Mouse (Mus musculus) E14TG2a.4 (cell line): ENCODE results near the gene Trak2.
"Not testable (repeated sequence)": the region's sequence is repeated elsewhere in the genome, so short reads cannot be mapped to it uniquely, and the experiment has no call there.

Experiments
- H3K27me3 ChIP-seq: 2 replicates; pipeline ENCODE4 v1.6.1; 2014; ENCODE audit warnings: low read length, control low read depth; ENCODE audit not compliant: insufficient read depth
- H3K36me3 ChIP-seq: 2 replicates; pipeline ENCODE4 v1.6.1; 2014; ENCODE audit warnings: low read length, control low read depth; ENCODE audit not compliant: insufficient read depth
- H3K4me1 ChIP-seq: replicated peaks from 2 replicates; pipeline ENCODE4 v1.6.1; 2014; ENCODE audit warnings: low read depth, low read length, control low read depth
- H3K4me3 ChIP-seq: replicated peaks from 2 replicates; pipeline ENCODE4 v1.5.1; 2014; ENCODE audit warnings: mild to moderate bottlenecking, low read length
- H3K9me3 ChIP-seq: 2 replicates; pipeline ENCODE4 v1.6.1; 2014; ENCODE audit warnings: low read length, control low read depth
- CTCF ChIP-seq: conservative IDR thresholded peaks from 2 replicates; pipeline ENCODE4 v1.5.1; 2014; ENCODE audit warnings: low read length
- NANOG ChIP-seq: IDR thresholded peaks from 2 replicates; pipeline ENCODE4 v1.6.1; 2014; ENCODE audit warnings: borderline replicate concordance, low read length, mixed read lengths
- POU5F1 ChIP-seq: IDR thresholded peaks from 2 replicates; pipeline ENCODE4 v1.6.1; 2014; ENCODE audit warnings: low read length, borderline replicate concordance

Gene Trak2

DNA sequence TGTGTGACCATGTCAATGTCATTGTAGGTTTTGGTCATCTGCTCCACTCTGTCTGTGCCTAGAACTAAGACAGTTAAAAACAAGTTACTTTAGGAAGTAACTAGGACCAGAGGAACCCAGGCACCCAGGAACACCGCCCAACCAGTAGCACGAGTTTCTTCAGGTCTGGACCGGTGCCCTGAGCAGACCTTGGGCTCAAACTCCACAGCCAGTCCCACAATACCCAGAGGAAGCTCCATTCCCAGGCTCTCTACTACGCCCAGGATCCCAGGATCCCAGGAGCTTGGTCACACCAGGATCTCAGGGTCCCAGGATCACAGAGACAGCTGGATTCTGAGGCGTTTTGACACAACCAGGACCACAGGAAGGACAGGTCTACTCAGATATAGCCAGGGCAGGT is 46.6 kb downstream of the Trak2 start:
- Histone ChIP-seq H3K27me3 (no peaks in the 10 kb centered on the region), H3K4me1 (no peaks in the 10 kb centered on the region), H3K4me3 (no peak overlapping the region), H3K9me3 (no peaks in the 10 kb centered on the region), H3K36me3 (peaks cover 14% of the 10 kb centered on the region)
- TF ChIP-seq NANOG (no peak), POU5F1 (no peak), CTCF (no peak)

DNA sequence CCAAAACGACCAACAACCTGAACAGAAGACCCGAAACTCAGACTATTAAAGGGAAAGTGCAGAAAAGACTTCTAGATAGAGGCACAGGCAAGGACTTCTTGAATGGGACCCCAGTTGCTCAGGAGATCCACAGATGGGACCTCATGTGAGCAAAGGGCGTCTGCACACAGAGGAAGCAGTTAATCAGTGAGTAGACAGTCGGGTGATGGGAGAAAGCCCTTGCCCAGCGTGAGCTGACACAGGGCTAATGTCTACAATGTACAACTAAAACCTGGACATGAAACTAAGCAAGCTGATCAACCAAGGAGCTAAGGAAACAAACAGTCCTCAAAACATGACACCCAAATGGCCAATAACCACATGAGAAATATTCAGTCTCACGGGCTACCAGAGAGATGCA is 55.7 kb downstream of the Trak2 start:
- no peak for TF ChIP-seq NANOG
- H3K4me3 ChIP-seq = no peak overlapping the region
- no peaks in the 10 kb centered on the region for H3K27me3 ChIP-seq
- H3K4me1 ChIP-seq = peaks cover 16% of the 10 kb centered on the region
- H3K9me3 ChIP-seq = no peaks in the 10 kb centered on the region
- peaks cover 91% of the 10 kb centered on the region for H3K36me3 ChIP-seq

DNA sequence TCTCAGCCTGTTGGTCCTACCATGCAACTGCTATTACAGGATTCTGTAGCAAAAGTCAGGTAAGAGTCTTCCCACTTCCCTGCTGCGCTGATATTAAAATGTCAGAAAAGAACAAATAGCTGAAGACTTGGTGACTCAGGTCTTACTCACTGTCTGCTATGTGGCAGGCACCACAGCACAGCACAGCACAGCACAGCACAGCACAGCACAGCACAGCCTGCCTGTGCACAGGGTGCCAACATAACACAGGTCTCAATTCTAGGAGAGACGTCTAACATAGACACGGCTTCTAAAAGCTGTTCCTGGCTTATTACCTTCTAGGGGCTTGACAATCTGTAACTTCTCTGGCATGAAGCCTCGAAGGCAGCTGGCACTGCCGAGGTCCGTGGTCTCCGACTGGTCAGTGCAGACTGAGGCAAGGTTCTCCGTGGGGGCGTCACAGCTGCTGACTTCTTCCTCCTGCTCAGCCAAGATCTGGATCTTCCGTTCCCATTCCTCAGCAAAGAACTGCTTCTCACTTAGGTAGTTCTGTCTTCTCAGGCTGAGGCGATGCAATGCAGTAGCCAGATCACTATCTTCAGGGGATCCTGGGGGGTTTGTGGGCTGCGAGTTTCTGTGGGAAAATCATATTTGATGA is 63.5 kb downstream of the Trak2 start:
- Histone ChIP-seq H3K4me3 (no peak overlapping the region), H3K36me3 (peaks cover 88% of the 10 kb centered on the region), H3K27me3 (no peaks in the 10 kb centered on the region), H3K4me1 (no peaks in the 10 kb centered on the region), H3K9me3 (no peaks in the 10 kb centered on the region)
- TF ChIP-seq NANOG (no peak), POU5F1 (no peak), CTCF (no peak)

DNA sequence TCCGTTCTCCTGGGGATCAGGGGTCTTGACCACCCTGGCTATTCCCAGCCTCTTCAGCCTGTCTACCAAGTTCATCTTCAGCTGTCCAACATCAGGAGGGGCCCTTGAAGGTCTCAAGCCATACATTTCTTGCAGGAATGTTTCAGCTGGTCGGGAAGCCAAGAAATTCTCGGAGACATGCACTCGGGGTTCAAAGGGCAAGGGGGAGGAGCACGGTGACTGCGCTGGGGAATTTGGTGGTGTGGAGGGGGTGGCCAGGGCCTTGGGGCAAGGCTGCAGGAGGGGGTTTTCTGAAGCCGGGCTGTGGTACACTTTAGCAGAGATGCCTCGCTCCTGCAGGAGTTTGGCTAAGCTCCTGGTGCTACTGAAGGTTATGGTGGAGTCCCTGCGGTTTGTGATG is 69.5 kb downstream of the Trak2 start:
- H3K36me3 ChIP-seq = peaks cover 61% of the 10 kb centered on the region
- H3K4me3 ChIP-seq = no peak overlapping the region
- TF ChIP-seq POU5F1 (no peak), CTCF (no peak), NANOG (no peak)
- H3K4me1 ChIP-seq = peaks cover 20% of the 10 kb centered on the region
- no peaks in the 10 kb centered on the region for H3K9me3 ChIP-seq
- H3K27me3 ChIP-seq = no peaks in the 10 kb centered on the region

DNA sequence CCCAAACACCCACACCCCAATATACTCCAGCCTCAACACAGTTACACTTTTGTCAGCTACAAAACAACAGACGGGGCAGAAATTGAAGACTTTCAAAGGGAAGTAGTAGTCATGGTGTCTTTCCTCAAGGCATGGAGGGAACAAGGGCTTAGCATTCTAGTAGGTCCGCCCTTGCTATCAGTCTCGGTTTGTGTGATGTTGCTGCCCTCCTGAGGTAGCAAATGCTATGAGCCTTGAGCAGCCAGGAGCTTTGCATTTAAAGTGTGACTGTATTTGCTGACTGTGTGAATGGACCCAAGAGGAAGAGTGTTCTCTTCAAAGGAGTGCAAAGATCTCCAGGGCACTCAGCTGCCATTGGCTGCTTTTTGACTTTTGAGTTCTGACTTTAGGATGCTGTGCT is 75.7 kb downstream of the Trak2 start:
- not testable (repeated sequence) for H3K4me1 ChIP-seq, H3K4me3 ChIP-seq, H3K27me3 ChIP-seq, H3K9me3 ChIP-seq
- peaks cover 20% of the 10 kb centered on the region for H3K36me3 ChIP-seq

DNA sequence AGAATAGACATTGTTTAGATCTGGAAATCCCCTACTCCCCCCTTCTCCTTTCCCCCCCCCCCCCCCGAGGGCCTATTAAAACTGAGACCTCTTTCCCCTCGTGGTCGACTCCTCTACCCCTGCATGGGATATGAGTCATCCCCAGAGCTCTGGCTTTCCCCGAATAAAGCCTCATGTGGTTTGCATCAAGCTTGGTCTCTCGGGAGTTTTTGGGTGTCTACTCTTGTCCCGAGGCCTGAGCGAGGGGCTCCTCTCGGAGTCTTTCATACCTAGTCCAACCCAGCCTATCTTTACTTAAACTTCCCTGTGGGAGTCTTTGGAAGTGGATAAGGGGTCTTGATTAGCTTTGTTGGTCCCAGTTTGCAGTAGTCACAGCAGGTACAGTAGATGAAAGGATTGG is 80.8 kb downstream of the Trak2 start:
- H3K9me3 ChIP-seq = peaks cover 20% of the 10 kb centered on the region
- peaks cover 14% of the 10 kb centered on the region for H3K4me1 ChIP-seq
- H3K27me3 ChIP-seq, H3K4me3 ChIP-seq, H3K36me3 ChIP-seq: not testable (repeated sequence)

DNA sequence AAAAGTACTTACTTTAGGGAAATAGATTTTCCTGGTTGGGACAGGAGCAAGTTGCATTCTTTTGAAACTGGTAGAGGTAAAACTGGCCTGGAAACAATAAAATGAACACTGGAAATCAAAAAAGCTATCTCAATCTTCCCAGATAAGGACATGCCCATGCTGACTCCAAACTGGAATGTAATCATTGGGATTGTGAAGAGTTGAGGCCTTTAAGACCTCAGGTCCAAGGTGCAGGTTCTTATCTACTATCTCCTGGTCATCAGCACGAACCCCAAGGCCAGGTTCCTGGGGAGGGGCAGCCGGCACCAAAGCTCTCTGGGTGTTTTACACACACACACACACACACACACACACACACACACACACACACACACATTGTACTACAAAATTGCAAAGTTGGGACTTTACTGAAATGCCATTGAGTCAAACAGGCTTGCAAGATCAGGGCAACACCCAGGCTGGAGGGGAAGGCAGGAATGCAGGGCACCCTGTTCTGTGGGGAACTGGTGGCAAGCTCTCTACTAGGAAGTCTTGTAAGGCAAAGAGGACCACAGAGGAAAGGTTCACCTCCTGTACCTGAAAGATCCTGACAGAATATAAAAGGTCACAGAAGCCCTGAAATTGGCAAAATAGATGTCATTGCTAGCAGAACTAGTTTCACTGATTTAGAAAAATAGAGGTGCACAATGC is 81.6 kb downstream of the Trak2 start:
- Histone ChIP-seq H3K9me3 (peaks cover 28% of the 10 kb centered on the region), H3K4me1 (peaks cover 14% of the 10 kb centered on the region)
- not testable (repeated sequence) for H3K36me3 ChIP-seq, H3K27me3 ChIP-seq, H3K4me3 ChIP-seq

DNA sequence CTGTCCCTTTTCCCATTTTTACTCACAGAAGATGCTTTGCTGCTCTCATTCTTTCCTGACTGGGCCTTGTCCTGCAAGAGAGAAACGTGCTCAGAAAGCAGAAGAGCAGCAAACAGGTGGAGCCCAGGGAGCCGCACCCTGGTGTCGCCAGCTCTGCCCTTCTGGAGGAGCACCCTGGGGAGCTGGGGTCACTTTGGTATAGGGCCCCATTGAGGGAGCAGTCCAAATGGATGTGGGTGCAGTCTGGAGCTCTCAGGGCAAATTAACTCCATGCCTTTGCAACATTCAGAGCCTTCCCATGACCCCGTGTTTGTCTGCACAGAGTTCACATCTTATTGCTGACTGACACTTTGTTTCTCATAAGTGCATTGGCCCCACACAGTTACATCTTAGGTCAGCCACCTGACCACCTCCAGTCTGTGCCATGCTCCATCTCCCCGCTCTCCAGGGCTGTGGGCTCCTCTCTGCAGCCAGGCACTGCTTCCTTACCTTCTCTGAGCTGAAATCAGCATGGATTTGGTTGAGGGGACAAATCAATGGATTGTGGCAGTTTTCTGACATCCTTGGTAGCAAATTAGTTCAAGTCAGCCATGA is 82.4 kb downstream of the Trak2 start:
- peaks cover 14% of the 10 kb centered on the region for H3K4me1 ChIP-seq
- H3K27me3 ChIP-seq, H3K36me3 ChIP-seq, H3K4me3 ChIP-seq: not testable (repeated sequence)
- peaks cover 35% of the 10 kb centered on the region for H3K9me3 ChIP-seq

DNA sequence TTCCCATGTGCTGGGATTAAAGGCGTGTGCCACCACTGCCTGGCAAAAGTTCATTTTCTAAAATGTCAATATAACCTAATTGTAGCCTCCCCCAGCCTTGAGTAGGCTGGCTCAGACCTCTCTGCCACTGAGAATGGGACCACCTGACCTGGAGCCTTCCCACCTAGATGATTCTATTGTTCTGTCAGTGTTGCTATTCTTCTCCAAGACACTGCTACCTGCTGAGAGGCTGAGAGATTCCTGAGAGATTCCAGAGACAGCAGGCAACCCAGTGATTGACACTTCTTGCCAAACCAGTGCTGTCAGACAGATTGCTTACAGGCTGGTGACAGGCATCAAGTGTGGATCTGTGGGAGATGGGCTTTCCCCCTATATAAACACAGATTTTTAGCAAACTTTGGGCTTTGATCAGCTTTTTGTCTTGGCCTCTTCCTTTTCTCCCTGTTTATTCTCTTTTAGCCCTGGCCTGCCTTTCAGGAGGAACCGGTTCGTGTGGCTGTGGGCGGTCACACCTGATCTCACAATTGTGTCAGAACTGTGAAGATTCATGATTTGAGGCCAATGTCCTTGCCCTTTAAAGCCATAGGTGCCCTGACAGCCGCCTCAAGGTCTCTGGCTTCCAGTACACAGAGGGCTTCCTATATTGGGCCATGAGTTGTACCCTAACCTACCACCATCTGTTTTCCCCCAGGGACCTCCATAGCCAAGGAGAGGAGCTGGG is 83.2 kb downstream of the Trak2 start:
- no peaks in the 10 kb centered on the region for H3K27me3 ChIP-seq
- peaks cover 14% of the 10 kb centered on the region for H3K4me1 ChIP-seq
- no peak overlapping the region for H3K4me3 ChIP-seq
- no peaks in the 10 kb centered on the region for H3K36me3 ChIP-seq
- TF ChIP-seq NANOG = peak; percentile 19; the same call in 1 of the 2 replicates
- TF ChIP-seq POU5F1 = no peak
- peaks cover 43% of the 10 kb centered on the region for H3K9me3 ChIP-seq
